Mouse (Mus musculus): ENCODE results near the gene Tnrc6a.
A peak's percentile ranks its signal among the peaks of the same experiment; 100 is the strongest.

Tnrc6a gene

DNA sequence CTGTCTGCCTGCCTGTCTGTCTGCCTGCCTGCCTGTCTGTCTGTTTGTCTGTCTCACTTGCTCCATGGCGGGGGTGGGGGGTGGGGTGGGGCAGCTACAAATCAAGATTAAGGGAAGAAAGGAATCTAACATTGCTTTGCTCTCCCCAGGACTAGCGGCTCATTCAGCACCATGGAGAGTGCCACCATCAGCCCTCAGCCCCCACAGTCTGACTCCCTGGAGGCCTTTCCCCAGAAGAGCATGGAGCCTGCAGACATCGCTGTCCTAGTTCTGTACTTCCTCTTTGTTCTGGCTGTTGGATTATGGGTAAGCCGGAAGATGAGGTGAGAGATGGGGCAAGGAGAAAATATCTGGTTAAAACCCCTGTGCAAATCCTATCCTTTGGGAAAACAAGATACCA lies 111.8 kb downstream of the Tnrc6a start:
- peak; percentile 19 for DNase-seq (ENCODE audit: low spot score)

- DNase-seq (ENCODE audit: low spot score): no peak
Measured at GRCm38 (mm10) chr7:123238621-123239020, 114.9 kb downstream of the Tnrc6a start.

GRCm38 (mm10) chr7:123240064-123240463 lies 116.4 kb downstream of the Tnrc6a start:
- DNase-seq (ENCODE audit: low spot score): no peak

- no peak for DNase-seq (ENCODE audit: low spot score)
Measured at GRCm38 (mm10) chr7:123242241-123242640, 118.6 kb downstream of the Tnrc6a start.

DNA sequence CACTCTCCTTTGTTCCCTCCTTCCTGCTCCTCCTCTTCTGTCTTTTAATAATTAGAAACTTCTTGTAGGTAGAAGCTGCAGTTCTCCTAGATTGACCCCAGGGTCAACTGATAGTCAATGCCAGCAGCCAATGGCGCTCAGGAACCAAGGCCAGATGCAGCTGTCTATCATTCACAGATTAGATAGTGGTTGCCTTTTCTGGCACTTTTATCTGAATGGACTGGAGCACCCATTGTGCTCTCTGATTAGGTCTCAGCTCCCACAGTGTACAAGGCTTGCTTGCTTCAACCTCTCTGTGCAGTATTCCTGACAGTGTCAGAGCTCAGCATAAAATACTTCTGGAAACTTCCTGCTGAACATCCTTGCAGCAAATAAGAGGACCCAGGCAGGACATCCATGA lies 121.1 kb downstream of the Tnrc6a start:
- DNase-seq (ENCODE audit: low spot score): no peak
